Comparison of ENCODE assay signal across 8 mouse cellular contexts in the genomic region with DNA sequence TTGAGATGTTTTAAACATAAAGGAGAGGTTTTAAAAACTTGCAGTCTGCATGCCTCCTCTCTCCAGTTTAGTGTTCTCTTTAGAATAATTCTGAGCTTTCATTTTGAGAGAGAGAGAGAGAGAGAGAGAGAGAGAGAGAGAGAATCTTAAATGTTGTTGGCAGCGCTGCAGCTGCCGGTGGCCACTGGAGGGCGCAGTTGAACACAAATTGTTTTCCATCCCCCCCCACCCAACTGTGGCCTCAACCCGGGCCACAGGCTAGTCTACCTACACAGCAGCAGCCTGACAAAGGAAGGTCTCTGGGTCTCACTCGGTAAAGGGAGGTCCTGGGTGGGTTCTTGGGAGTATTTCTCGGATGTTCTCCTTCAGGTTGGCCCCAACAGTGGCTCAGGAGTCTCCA. TPM values are rescaled to one million over a fixed set of nuclear protein-coding genes. Genes with fewer than 3 reads are reported as not detected.
DNase-seq lines count a peak whose midpoint lies in the region; ATAC-seq lines count a peak whose summit lies in the region.

No protein-coding gene starts in this region.

- intact Hi-C loops in left cerebral cortex, postnatal 25 days (cut with DNase I): loop anchor here (5.0 kb wide), 1 partner anchor 167 kb away; a partner anchor contains a TSS

- no peaks in the 10 kb centered on the region for H3K4me1 ChIP-seq in kidney, embryonic 16.5 days (ENCODE audit: insufficient read depth, low read length)

- ATAC-seq in kidney, embryonic 16.5 days (ENCODE audit: low FRiP score, low TSS enrichment): no peak

- no peaks in the 10 kb centered on the region for H3K36me3 ChIP-seq in kidney, embryonic 16.5 days (ENCODE audit: insufficient read depth, low read length)

- H3K27ac ChIP-seq in kidney, embryonic 16.5 days (ENCODE audit: low read length): no peak overlapping the region

- WGBS in kidney, embryonic 16.5 days: 8% methylated on average over 6 of the region's 6 CpGs

- no peak overlapping the region for H3K4me3 ChIP-seq in kidney, embryonic 16.5 days (ENCODE audit: low read length)

- no peak overlapping the region for H3K4me2 ChIP-seq in kidney, embryonic 16.5 days (replicated peaks; ENCODE audit: low read depth, low read length)

- no peaks in the 10 kb centered on the region for H3K9me3 ChIP-seq in kidney, embryonic 16.5 days (ENCODE audit: low read length)

- H3K9ac ChIP-seq in kidney, embryonic 16.5 days (replicated peaks; ENCODE audit: low read length): no peak overlapping the region

- 0 out of 2 replicates have a peak, but pooled peaks cover 4% of the 10 kb centered on the region for H3K27me3 ChIP-seq in kidney, embryonic 16.5 days (ENCODE audit: insufficient read depth, low read length)

- DNase-seq in kidney, adult 18-20 months: peak; percentile 26
- peak; percentile 37 for DNase-seq in MEL-GATA-1-ER (ENCODE audit: extremely low read depth, low read depth)
- DNase-seq in cerebellum, adult 9-10 months: peak; percentile 50
- peak; percentile 61 to 62 for DNase-seq in frontal cortex, postnatal 36 days (ENCODE audit: low spot score in 2 of 2)
- peak; percentile 65 to 67 for DNase-seq in left cerebral cortex, postnatal 25 days (ENCODE audit: low spot score in 2 of 2)
- DNase-seq in retina, postnatal 1 day: peak; percentile 76
- no peak for DNase-seq in c-Kit-positive CD71-positive TER-119-positive erythroid progenitor cells, embryonic 14.5 days (ENCODE audit: low spot score)

RNA-seq across cellular contexts. Expression of a gene that starts 29.7 kb away (rescaled TPM):
- polyA plus RNA-seq in kidney, embryonic 16.5 days (2015; fragmentation: Nextera tagmentation; extraction: Ambion mirVana): 0.08 TPM in 1 of 2 replicates, not detected in the other
- total RNA-seq in left cerebral cortex, postnatal 25 days (2021): under 1 TPM in 1 of 2 experiments, not detected in 1; 0.18 TPM
